Comparison of ENCODE assay signal across 14 mouse cellular contexts in the genomic region with DNA sequence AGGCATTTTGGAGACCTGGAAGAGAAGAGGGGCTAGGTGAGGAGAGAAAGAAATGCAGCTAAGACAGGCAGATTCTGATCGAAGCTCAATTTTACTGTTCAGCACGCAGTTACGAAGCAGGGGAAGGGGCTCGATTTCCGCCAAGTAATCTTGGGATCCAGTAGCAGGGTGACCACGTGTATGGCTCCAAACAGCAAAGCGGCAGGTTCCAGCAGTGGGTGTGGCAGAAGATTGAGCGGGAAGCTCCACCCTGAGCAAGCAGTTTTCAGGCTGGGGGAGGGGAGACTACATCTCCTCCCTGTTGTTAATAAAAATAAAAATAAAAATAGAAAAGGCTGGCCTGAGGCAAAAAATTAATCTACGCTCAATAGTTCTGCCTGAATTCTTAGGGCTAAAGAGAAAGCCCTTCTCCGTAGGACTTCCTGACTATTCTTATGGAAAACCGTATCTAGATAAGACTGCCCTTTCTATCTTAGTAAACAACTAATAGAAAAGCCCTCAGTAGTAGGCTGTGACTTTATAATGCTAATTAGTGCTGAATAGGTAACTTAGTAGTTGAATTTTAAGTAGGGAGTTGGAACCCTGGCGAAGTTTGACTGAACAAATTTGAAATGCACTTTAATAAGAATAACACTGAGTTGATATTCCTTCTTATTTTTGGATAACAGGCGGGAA. TPM values are rescaled to one million over a fixed set of nuclear protein-coding genes. Genes with fewer than 3 reads are reported as not detected.
DNase-seq lines count a peak whose midpoint lies in the region; ATAC-seq and TF ChIP-seq lines count a peak whose summit lies in the region.
"Had no signal": no experiment of that assay in that cellular context is flagged by ENCODE, and none has a peak within 500 bp of the region (broad histone marks: within the 10 kb centered on the region; RNA-seq: fewer than 3 reads in every experiment).

No protein-coding gene starts in this region.

- no peak for TF ChIP-seq EP300 in MEL (IDR thresholded peaks at IDR 0.05; ENCODE audit: low read depth in 1 of 2, low read length in 2 of 2)

- no peak for ATAC-seq in heart, embryonic 16.5 days (replicated peaks; ENCODE audit: extremely low read depth, insufficient read depth, low FRiP score)
- ATAC-seq in kidney, postnatal 0 days (replicated peaks; ENCODE audit: low FRiP score, low read depth), result no peak
- no peak for ATAC-seq in neural tube, embryonic 15.5 days (ENCODE audit: low FRiP score)

- no peaks in the 10 kb centered on the region; the same call in 1 of the 2 replicates for H3K79me2 ChIP-seq in MEL (ENCODE audit: control insufficient read depth, insufficient read depth, low read length, poor library complexity)

- H3K27ac ChIP-seq in heart, embryonic 16.5 days (ENCODE audit: low read length), result no peak overlapping the region
- H3K27ac ChIP-seq in MEL (ENCODE audit: control insufficient read depth, low read depth, low read length), result peak overlapping the region; percentile 36; the same call in 1 of the 2 replicates
- peak overlapping the region; percentile 62; the same call in 1 of the 2 replicates for H3K27ac ChIP-seq in kidney, postnatal 0 days
- H3K27ac ChIP-seq in neural tube, embryonic 15.5 days (replicated peaks), result no peak overlapping the region
- H3K27ac ChIP-seq: gastrocnemius, adult 2 months; hindbrain, embryonic 12.5 days had no signal

- no peak for TF ChIP-seq POLR2A in MEL (IDR thresholded peaks at IDR 0.05; ENCODE audit: control insufficient read depth in 1 of 2, insufficient read depth in 1 of 2, low read depth in 1 of 2, low read length in 2 of 2, poor library complexity in 1 of 2)

- TF ChIP-seq CTCF in MEL (IDR thresholded peaks at IDR 0.05 in 2 of 3, conservative IDR thresholded peaks at IDR 0.05 in 1 of 3; ENCODE audit: control insufficient read depth in 1 of 3, insufficient read depth in 1 of 3, low read depth in 2 of 3, low read length in 3 of 3, poor library complexity in 1 of 3, severe bottlenecking in 1 of 3), result no peak
- no peak for TF ChIP-seq CTCF in kidney, postnatal 0 days (IDR thresholded peaks at IDR 0.05; ENCODE audit: low read depth)

- 67% methylated on average over 13 of the region's 13 CpGs for WGBS in heart, embryonic 16.5 days
- WGBS in kidney, postnatal 0 days, result 57% methylated on average over 13 of the region's 13 CpGs
- 54% methylated on average over 13 of the region's 13 CpGs for WGBS in neural tube, embryonic 15.5 days

- no peak overlapping the region for H3K9ac ChIP-seq in heart, embryonic 16.5 days (ENCODE audit: low read length)
- H3K9ac ChIP-seq in MEL (ENCODE audit: control insufficient read depth, low read depth, low read length, poor library complexity, severe bottlenecking), result peak overlapping the region; percentile 77
- no peak overlapping the region for H3K9ac ChIP-seq in kidney, postnatal 0 days (ENCODE audit: low read depth, low read length)
- no peak overlapping the region for H3K9ac ChIP-seq in neural tube, embryonic 15.5 days (replicated peaks)
- H3K9ac ChIP-seq: hindbrain, embryonic 12.5 days had no signal

- H3K4me3 ChIP-seq in heart, embryonic 16.5 days (ENCODE audit: low read length), result no peak overlapping the region
- peak overlapping the region; percentile 36 to 55 for H3K4me3 ChIP-seq in MEL (ENCODE audit: control insufficient read depth in 1 of 2, insufficient read depth in 1 of 2, low read depth in 2 of 2, low read length in 2 of 2)
- no peak overlapping the region for H3K4me3 ChIP-seq in kidney, postnatal 0 days (replicated peaks; ENCODE audit: low read depth, low read length)
- no peak overlapping the region for H3K4me3 ChIP-seq in neural tube, embryonic 15.5 days (replicated peaks)
- H3K4me3 ChIP-seq: gastrocnemius, adult 2 months; hindbrain, embryonic 12.5 days had no signal

- H3K4me2 ChIP-seq in heart, embryonic 16.5 days (ENCODE audit: low read depth, low read length), result 0 out of 2 replicates have a peak overlapping the region, but pooled peaks have one; percentile 11
- H3K4me2 ChIP-seq in kidney, postnatal 0 days (ENCODE audit: low read length), result peak overlapping the region; percentile 38
- H3K4me2 ChIP-seq in neural tube, embryonic 15.5 days, result peak overlapping the region; percentile 43
- H3K4me2 ChIP-seq: hindbrain, embryonic 12.5 days had no signal

- intact Hi-C loops in heart, postnatal 25 days (cut with DNase I), result no loop called here

- H3K36me3 ChIP-seq in heart, embryonic 16.5 days (ENCODE audit: control insufficient read depth, insufficient read depth), result no peaks in the 10 kb centered on the region
- H3K36me3 ChIP-seq in MEL (ENCODE audit: control insufficient read depth in 1 of 2, insufficient read depth in 2 of 2, low read length in 2 of 2), result peaks cover 0 to 11% of the 10 kb centered on the region in 2 experiments; a peak in 2 of 4 replicates
- H3K36me3 ChIP-seq in kidney, postnatal 0 days (ENCODE audit: insufficient read depth, low read length), result no peaks in the 10 kb centered on the region
- H3K36me3 ChIP-seq in neural tube, embryonic 15.5 days, result no peaks in the 10 kb centered on the region
- H3K36me3 ChIP-seq: hindbrain, embryonic 12.5 days had no signal

- no peak for DNase-seq in heart, postnatal 25 days (ENCODE audit: low spot score)
- peak; percentile 60 for DNase-seq in MEL (ENCODE audit: low read depth, low spot score)
- DNase-seq in kidney, postnatal 0 days (ENCODE audit: low spot score), result no peak
- no peak for DNase-seq in cerebellum, adult 9-11 months
- DNase-seq in gastrocnemius, adult 18-20 months (ENCODE audit: low spot score), result no peak
- no peak for DNase-seq in right cerebral cortex, postnatal 36 days (ENCODE audit: low spot score in 2 of 2)
- DNase-seq: gastrocnemius, adult 2 months; layer of hippocampus, postnatal 36 days; thymus, postnatal 14 days had no signal

- TF ChIP-seq RAD21 in MEL (IDR thresholded peaks at IDR 0.05; ENCODE audit: low read depth, low read length), result no peak

- H3K9me3 ChIP-seq in heart, embryonic 16.5 days (replicated peaks; ENCODE audit: control insufficient read depth, low read length), result no peaks in the 10 kb centered on the region
- no peaks in the 10 kb centered on the region for H3K9me3 ChIP-seq in MEL (replicated peaks; ENCODE audit: insufficient read depth, low read length)
- no peaks in the 10 kb centered on the region for H3K9me3 ChIP-seq in kidney, postnatal 0 days (replicated peaks; ENCODE audit: low read length)
- no peaks in the 10 kb centered on the region for H3K9me3 ChIP-seq in neural tube, embryonic 15.5 days (replicated peaks)
- H3K9me3 ChIP-seq: hindbrain, embryonic 12.5 days; megakaryocyte, embryonic 14.5 days had no signal

- no peaks in the 10 kb centered on the region for H3K27me3 ChIP-seq in heart, embryonic 16.5 days (ENCODE audit: control insufficient read depth, insufficient read depth, low read length)
- H3K27me3 ChIP-seq in MEL (ENCODE audit: control insufficient read depth in 1 of 2, insufficient read depth in 2 of 2, low read length in 2 of 2), result no peaks in the 10 kb centered on the region
- no peaks in the 10 kb centered on the region for H3K27me3 ChIP-seq in kidney, postnatal 0 days (ENCODE audit: insufficient read depth, low read length)
- H3K27me3 ChIP-seq in neural tube, embryonic 15.5 days (replicated peaks), result no peaks in the 10 kb centered on the region; the same call in 1 of the 2 replicates
- H3K27me3 ChIP-seq: megakaryocyte, embryonic 14.5 days had no signal

- H3K4me1 ChIP-seq in heart, embryonic 16.5 days (ENCODE audit: control insufficient read depth, insufficient read depth, low read length), result no peaks in the 10 kb centered on the region
- peaks cover 2 to 15% of the 10 kb centered on the region in 2 experiments; a peak in 3 of 4 replicates for H3K4me1 ChIP-seq in MEL (ENCODE audit: control insufficient read depth in 1 of 2, insufficient read depth in 2 of 2, low read length in 2 of 2)
- H3K4me1 ChIP-seq in kidney, postnatal 0 days (replicated peaks; ENCODE audit: insufficient read depth, low read length), result peaks cover 5% of the 10 kb centered on the region; the same call in 1 of the 2 replicates
- peaks cover 12% of the 10 kb centered on the region; the same call in 1 of the 2 replicates for H3K4me1 ChIP-seq in neural tube, embryonic 15.5 days

TF ChIP-seq in MEL, 35 proteins besides CTCF, POLR2A, EP300 and RAD21 (continues in another document):
- TF ChIP-seq MYC (IDR thresholded peaks at IDR 0.05; ENCODE audit: low read depth, low read length) (peak; percentile 84), JUND (IDR thresholded peaks at IDR 0.05; ENCODE audit: low read depth, low read length) (no peak), POLR2AphosphoS2 (IDR thresholded peaks at IDR 0.05; ENCODE audit: low read length) (no peak), TCF12 (IDR thresholded peaks at IDR 0.05; ENCODE audit: low read depth, low read length) (no peak), USF2 (IDR thresholded peaks at IDR 0.05; ENCODE audit: borderline replicate concordance in 1 of 2, insufficient read depth in 1 of 2, low read depth in 1 of 2, low read length in 2 of 2) (no peak), ZNF384 (IDR thresholded peaks at IDR 0.05; ENCODE audit: low read depth, low read length) (no peak), ZC3H11A (IDR thresholded peaks at IDR 0.05; ENCODE audit: low read depth, low read length) (no peak), ETS1 (IDR thresholded peaks at IDR 0.05; ENCODE audit: low read depth, low read length) (0 out of 2 replicates have a peak, but pooled peaks have one; percentile 34), E2F4 (IDR thresholded peaks at IDR 0.05; ENCODE audit: borderline replicate concordance, low read depth, low read length) (peak; percentile 68; the same call in 1 of the 2 replicates), KAT2A (conservative IDR thresholded peaks at IDR 0.05; ENCODE audit: low read depth, low read length) (no peak), TBP (IDR thresholded peaks at IDR 0.05; ENCODE audit: low read depth, low read length) (no peak), BHLHE40 (IDR thresholded peaks at IDR 0.05; ENCODE audit: borderline replicate concordance, low read depth, low read length) (no peak), CHD1 (IDR thresholded peaks at IDR 0.05; ENCODE audit: low read depth, low read length) (no peak), MAX (IDR thresholded peaks at IDR 0.05; ENCODE audit: low read length) (peak; percentile 89), RCOR1 (IDR thresholded peaks at IDR 0.05; ENCODE audit: low read depth, low read length) (no peak), SMC3 (IDR thresholded peaks at IDR 0.05; ENCODE audit: low read depth, low read length) (no peak), ZKSCAN1 (IDR thresholded peaks at IDR 0.05; ENCODE audit: low read depth, low read length) (no peak)

RNA-seq across cellular contexts. Expression of gene Klrb1f, which starts 48.8 kb away (rescaled TPM):
- 0.54 and 0.55 TPM in 2 replicates for polyA plus RNA-seq in heart, embryonic 16.5 days (2015; fragmentation: Nextera tagmentation; extraction: Ambion mirVana)
- total RNA-seq in heart, postnatal 25 days (2021), result not detected
- 0.16 and 0.27 TPM in 2 replicates for total RNA-seq in MEL (2012; rRNA removed)
- polyA plus RNA-seq in MEL (2012; ENCODE audit: insufficient read depth in 1 of 2, insufficient read length in 2 of 2, low read depth in 1 of 2, low replicate concordance in 2 of 2, missing spikeins in 1 of 2), result under 1 TPM in 1 of 2 experiments, not detected in 1; 0.52 TPM
- polyA plus RNA-seq in kidney, postnatal 0 days (2015; fragmentation: Nextera tagmentation; extraction: Ambion mirVana), result 0.19 and 0.45 TPM in 2 replicates
- polyA plus RNA-seq in neural tube, embryonic 15.5 days (2015; fragmentation: Nextera tagmentation; extraction: Ambion mirVana), result 0.58 and 0.78 TPM in 2 replicates
- total RNA-seq in gastrocnemius, adult 18-20 months (2021), result not detected
- total RNA-seq: gastrocnemius, adult 2 months; layer of hippocampus, postnatal 36 days; liver, adult 2 months had no signal
- polyA plus RNA-seq: liver, adult 2 months had no signal

Comparison
In these comparisons a context has a peak if more than half of its experiments do, and no peak if none do; other contexts are left out.
1. H3K27ac ChIP-seq: peak in MEL (single experiment) and kidney, postnatal 0 days (single experiment); none in heart, embryonic 16.5 days (single experiment) and neural tube, embryonic 15.5 days (single experiment).
2. H3K4me3 ChIP-seq: peak in MEL (2 of 2); none in heart, embryonic 16.5 days (single experiment), kidney, postnatal 0 days (single experiment) and neural tube, embryonic 15.5 days (single experiment).
3. Peak in every context shown above with its lines, with median percentiles within 50 percentile points of each other: H3K4me2 ChIP-seq.